Mouse (Mus musculus): Measurements from ENCODE around the gene Jak3.
"Not testable (repeated sequence)": the region's sequence is repeated elsewhere in the genome, so short reads cannot be mapped to it uniquely, and the experiment has no call there.

Gene Jak3

GRCm38 (mm10) chr8:71719928-71720457 is 43.9 kb downstream of the Jak3 start:
- no peak for DNase-seq (ENCODE audit: low spot score)

- peak; percentile 77 for DNase-seq (ENCODE audit: low spot score)
Measured at GRCm38 (mm10) chr8:71723047-71723551, 47.0 kb downstream of the Jak3 start.

GRCm38 (mm10) chr8:71724389-71724788 is 48.3 kb downstream of the Jak3 start:
- no peak for DNase-seq (ENCODE audit: low spot score)

GRCm38 (mm10) chr8:71725122-71725924 is 49.2 kb downstream of the Jak3 start, which contains the start of gene Fcho1:
Fcho1 (minus strand) TSS chr8:71725716.
- DNase-seq (ENCODE audit: low spot score): peak; percentile 87

- DNase-seq (ENCODE audit: low spot score): no peak
Measured at GRCm38 (mm10) chr8:71728240-71728785, 52.2 kb downstream of the Jak3 start.

GRCm38 (mm10) chr8:71728826-71729620 is 52.9 kb downstream of the Jak3 start:
- DNase-seq (ENCODE audit: low spot score): no peak

- DNase-seq (ENCODE audit: low spot score): peak; percentile 55
Measured at GRCm38 (mm10) chr8:71731652-71732230, 55.6 kb downstream of the Jak3 start.

GRCm38 (mm10) chr8:71738316-71738715 is 62.2 kb downstream of the Jak3 start:
- not testable (repeated sequence) for DNase-seq (ENCODE audit: low spot score)
